ENCODE assay signal across 9 mouse cellular contexts in the genomic region with DNA sequence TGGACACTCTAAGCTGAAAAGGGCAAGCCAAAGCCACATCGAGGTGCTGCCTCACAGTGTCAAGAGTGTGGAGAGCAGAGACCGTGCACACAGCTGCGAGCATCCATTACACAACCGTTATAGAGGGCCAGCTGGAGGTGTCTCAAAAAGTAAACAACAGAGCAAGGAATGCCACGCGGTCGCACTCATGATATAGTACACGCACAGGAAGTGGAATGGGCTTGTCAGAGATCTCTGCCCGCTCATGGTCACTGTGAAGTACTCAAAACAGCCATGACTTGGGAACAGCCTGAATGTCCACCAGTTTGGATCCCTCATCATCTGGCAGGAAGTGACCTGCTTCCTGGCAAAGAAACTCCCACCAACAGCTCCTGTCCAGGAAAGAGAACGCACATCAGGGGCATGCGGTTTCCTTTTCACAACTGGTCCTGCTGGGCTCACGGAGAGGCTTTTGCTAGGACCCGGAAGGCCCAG.
A peak's percentile ranks its signal among the peaks of the same experiment; 100 is the strongest.
DNase-seq lines count a peak whose midpoint lies in the region; TF ChIP-seq lines count a peak whose summit lies in the region.
"Had no signal": no experiment of that assay in that cellular context is flagged by ENCODE, and none has a peak within 500 bp of the region (broad histone marks: within the 10 kb centered on the region; RNA-seq: fewer than 3 reads in every experiment).

No protein-coding gene starts in this region.

- TF ChIP-seq CTCF in lung, adult 2 months (IDR thresholded peaks at IDR 0.05; ENCODE audit: insufficient read depth, low read length), result peak; percentile 47; the same call in 1 of the 2 replicates

- WGBS in lung, adult 2 months, result 12% methylated on average over 13 of the region's 13 CpGs

- 0 out of 2 replicates have a peak, but pooled peaks have one; percentile 27 for TF ChIP-seq POLR2A in lung, adult 2 months (IDR thresholded peaks at IDR 0.05; ENCODE audit: borderline replicate concordance, extremely low read depth, low read depth, low read length)

- H3K4me3 ChIP-seq in lung, adult 2 months (replicated peaks; ENCODE audit: extremely low read depth, low read depth, low read length), result no peak overlapping the region
- H3K4me3 ChIP-seq: midbrain, embryonic 12.5 days had no signal

- intact Hi-C loops in left cerebral cortex, postnatal 4 days (cut with DNase I), result no loop called here

- H3K4me1 ChIP-seq in lung, adult 2 months (ENCODE audit: control insufficient read depth, insufficient read depth, low read length), result peaks cover 7% of the 10 kb centered on the region
- H3K4me1 ChIP-seq: midbrain, embryonic 12.5 days had no signal

- peak; percentile 37 to 46 for DNase-seq in B cell, adult 2 months
- DNase-seq in brain, adult 2 months (ENCODE audit: low read depth, low spot score), result peak; percentile 38
- DNase-seq in induced T-regulatory cell, adult 2 months (ENCODE audit: low read depth), result peak; percentile 29
- peak; percentile 48 for DNase-seq in lung, adult 2 months
- DNase-seq in thymus, postnatal 10 days (ENCODE audit: low spot score in 2 of 2), result peak; percentile 40 to 50
- DNase-seq in frontal cortex, postnatal 14 days (ENCODE audit: low spot score in 2 of 2), result no peak
- no peak for DNase-seq in frontal cortex, postnatal 10 days (ENCODE audit: low spot score in 2 of 2)
- no peak for DNase-seq in left cerebral cortex, postnatal 4 days

Comparison
In these comparisons a context has a peak if more than half of its experiments do, and no peak if none do; other contexts are left out.
1. DNase-seq: peak in B cell, adult 2 months (2 of 2), brain, adult 2 months (single experiment), induced T-regulatory cell, adult 2 months (single experiment), lung, adult 2 months (single experiment) and thymus, postnatal 10 days (2 of 2); none in frontal cortex, postnatal 14 days (0 of 2), frontal cortex, postnatal 10 days (0 of 2) and left cerebral cortex, postnatal 4 days (single experiment).